Mouse (Mus musculus) embryonic facial prominence, embryonic 14.5 days (tissue): ENCODE data around the gene Ajm1. TPM values are rescaled to one million over a fixed set of nuclear protein-coding genes. Genes with fewer than 3 reads are reported as not detected.
"Not testable (repeated sequence)": the region's sequence is repeated elsewhere in the genome, so short reads cannot be mapped to it uniquely, and the experiment has no call there.

Source experiments
- ATAC-seq: fragments of 200-750 bp; cut with Nextera tagmentation; 2 replicates; pipeline ENCODE4 v1.8.0; 2017; ENCODE audit warnings: low read depth, moderate number of reproducible peaks, moderate TSS enrichment
- DNase-seq: peaks from one replicate; pipeline ENCODE4 v3.0.0-alpha.2; 2015; ENCODE audit warnings: low spot score
- H3K27ac ChIP-seq: fragments of 300-500 bp; sonication (generic); replicated peaks from 2 replicates; pipeline ENCODE4 v1.5.1; 2014; ENCODE audit warnings: low read depth, mild to moderate bottlenecking, low read length, moderate library complexity
- H3K27me3 ChIP-seq: fragments of 300-500 bp; sonication (generic); replicated peaks from 2 replicates; pipeline ENCODE4 v1.6.1; 2014; ENCODE audit warnings: low read length; ENCODE audit not compliant: control insufficient read depth, insufficient read depth
- H3K36me3 ChIP-seq: fragments of 300-500 bp; sonication (generic); 2 replicates; pipeline ENCODE4 v1.6.1; 2014; ENCODE audit warnings: low read length, mixed read lengths; ENCODE audit not compliant: control insufficient read depth, insufficient read depth
- H3K4me1 ChIP-seq: fragments of 300-500 bp; sonication (generic); 2 replicates; pipeline ENCODE4 v1.6.1; 2014; ENCODE audit warnings: antibody characterized with exemption, low read length; ENCODE audit not compliant: control insufficient read depth, insufficient read depth
- H3K4me2 ChIP-seq: fragments of 300-500 bp; sonication (generic); 2 replicates; pipeline ENCODE4 v1.6.1; 2014; ENCODE audit warnings: low read depth, mild to moderate bottlenecking, low read length, moderate library complexity, mixed read lengths
- H3K4me3 ChIP-seq: fragments of 300-500 bp; sonication (generic); 2 replicates; pipeline ENCODE4 v1.5.1; 2014; ENCODE audit warnings: low read depth, mild to moderate bottlenecking, low read length
- H3K9ac ChIP-seq: fragments of 300-500 bp; sonication (generic); 2 replicates; pipeline ENCODE4 v1.6.1; 2014; ENCODE audit warnings: low read depth, mild to moderate bottlenecking, low read length, moderate library complexity, mixed read lengths
- H3K9me3 ChIP-seq: fragments of 300-500 bp; sonication (generic); 2 replicates; pipeline ENCODE4 v1.6.1; 2016; ENCODE audit warnings: low read length; ENCODE audit not compliant: control insufficient read depth
- WGBS: fragments of 180-500 bp; shearing (Covaris S2); extraction: QIAGEN DNeasy Blood & Tissue Kit; methylation state at CpG from one replicate; pipeline ENCODE4 v1.1.7; 2014; 5-methylcytosine and 5-hydroxymethylcytosine counted together
- polyA plus RNA-seq: library from polyadenylated mRNA; unstranded; fragments of >200 nt; fragmentation: Nextera tagmentation; extraction: Ambion mirVana; gene quantifications from 2 replicates; pipeline ENCODE4 v1.2.1, GENCODE M21; 2014

Gene Ajm1
- polyA plus RNA-seq, 1 experiment from 2014 or later: 0.40 TPM

DNA sequence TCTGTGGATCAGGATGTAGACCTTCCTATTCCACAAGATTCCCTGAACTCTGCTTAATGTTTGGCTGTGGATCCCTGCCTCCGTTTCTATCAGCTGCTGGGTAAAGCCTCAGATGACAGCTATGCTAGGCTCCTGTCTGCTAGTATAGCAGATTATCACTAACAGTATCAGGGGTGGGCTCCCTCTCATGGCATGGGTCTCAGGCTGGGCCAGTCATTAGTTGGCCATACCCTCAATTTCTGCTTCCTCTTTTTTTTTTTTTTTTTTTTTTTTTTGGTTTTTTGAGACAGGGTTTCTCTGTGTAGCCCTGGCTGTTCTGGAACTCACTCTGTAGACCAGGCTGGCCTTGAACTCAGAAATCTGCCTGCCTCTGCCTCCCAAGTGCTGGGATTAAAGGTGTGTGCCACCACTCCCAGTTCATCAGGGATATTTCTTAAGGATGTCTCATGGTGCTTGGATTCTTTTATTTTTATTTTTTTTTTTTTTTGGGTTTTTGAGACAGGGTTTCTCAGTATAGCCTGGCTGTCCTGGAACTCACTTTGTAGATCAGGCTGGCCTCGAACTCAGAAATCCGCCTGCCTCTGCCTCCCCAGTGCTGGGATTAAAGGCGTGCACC is 28.3 kb downstream of the Ajm1 start:
- DNase-seq, H3K4me1 ChIP-seq, H3K27ac ChIP-seq, H3K4me2 ChIP-seq, ATAC-seq, H3K9ac ChIP-seq, H3K27me3 ChIP-seq, H3K4me3 ChIP-seq, H3K9me3 ChIP-seq, H3K36me3 ChIP-seq: not testable (repeated sequence)
- 87% methylated on average over 4 of the region's 4 CpGs for WGBS

GRCm38 (mm10) chr2:25551186-25551585 is 30.4 kb downstream of the Ajm1 start:
- Histone ChIP-seq H3K4me1 (no peaks in the 10 kb centered on the region), H3K4me2 (no peak overlapping the region), H3K4me3 (no peak overlapping the region), H3K9me3 (no peaks in the 10 kb centered on the region), H3K9ac (no peak overlapping the region), H3K27ac (no peak overlapping the region), H3K36me3 (no peaks in the 10 kb centered on the region), H3K27me3 (no peaks in the 10 kb centered on the region)
- DNase-seq (peak; percentile 22), ATAC-seq (no peak)
- WGBS: 22% methylated on average over 5 of the region's 5 CpGs

DNA sequence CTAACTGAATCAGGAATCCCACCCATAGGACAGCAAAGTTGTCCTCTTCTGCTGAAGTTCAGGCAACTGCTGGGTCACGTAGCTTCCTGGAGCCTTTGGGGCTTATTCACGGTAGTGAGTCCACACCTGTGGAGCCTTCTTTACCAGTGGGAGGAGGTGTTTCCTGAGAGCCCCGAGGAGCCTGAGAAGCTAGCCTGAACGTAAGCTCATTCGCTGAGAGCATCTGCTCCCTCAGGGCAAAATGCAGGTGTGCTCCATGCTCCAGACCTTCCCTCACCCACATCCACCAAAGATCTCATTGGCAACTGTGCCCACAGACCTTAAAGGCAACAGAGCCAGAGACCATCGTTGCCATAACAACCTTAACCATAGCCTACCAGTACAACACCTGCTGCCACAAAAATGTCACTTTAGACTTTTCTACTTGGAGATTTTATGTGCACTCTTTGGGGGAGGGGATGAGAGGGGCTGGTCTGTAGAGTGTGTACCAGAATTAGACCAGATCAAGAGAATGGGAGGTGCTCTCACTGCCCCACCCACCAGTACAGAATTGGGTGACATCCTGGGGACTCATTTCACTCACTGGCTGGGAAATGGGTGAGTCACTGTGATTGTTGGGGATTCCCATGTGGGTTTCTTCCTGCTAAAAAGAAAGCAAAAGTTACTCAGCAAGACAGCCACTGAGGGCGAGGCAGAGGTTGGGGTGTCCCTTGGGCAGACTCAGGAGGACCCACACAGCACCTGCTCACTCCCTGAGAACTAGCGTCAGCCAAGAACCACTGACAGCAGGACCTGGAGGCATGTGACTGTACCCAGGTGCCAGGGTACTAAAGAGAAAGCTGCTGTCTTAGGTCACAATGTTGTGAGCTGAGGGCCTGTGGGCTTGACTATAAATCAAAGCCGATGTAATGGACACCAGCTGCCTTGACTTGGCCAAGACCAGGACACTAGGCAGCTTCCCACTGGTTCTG is 32.3 kb downstream of the Ajm1 start:
- Histone ChIP-seq H3K27ac (no peak overlapping the region), H3K4me1 (peaks cover 4% of the 10 kb centered on the region; the same call in 1 of the 2 replicates), H3K36me3 (no peaks in the 10 kb centered on the region), H3K4me2 (no peak overlapping the region), H3K9ac (no peak overlapping the region), H3K4me3 (no peak overlapping the region), H3K9me3 (no peaks in the 10 kb centered on the region), H3K27me3 (no peaks in the 10 kb centered on the region)
- DNase-seq (no peak), ATAC-seq (no peak)
- 68% methylated on average over 9 of the region's 9 CpGs for WGBS

GRCm38 (mm10) chr2:25546811-25547491 is 34.6 kb downstream of the Ajm1 start, which contains the start of gene Traf2:
Gene Traf2 (minus strand): TSS chr2:25546940.
- peaks cover 4% of the 10 kb centered on the region; the same call in 1 of the 2 replicates for H3K4me1 ChIP-seq
- DNase-seq (peak; percentile 100), ATAC-seq (peak; percentile 100)
- H3K4me3 ChIP-seq: peak within 1 kb of the TSS; percentile 58
- no peaks in the 10 kb centered on the region for H3K27me3 ChIP-seq
- no peaks in the 10 kb centered on the region for H3K9me3 ChIP-seq
- H3K36me3 ChIP-seq: no peaks in the 10 kb centered on the region
- 5% methylated on average over 27 of the region's 48 CpGs for WGBS
- H3K27ac ChIP-seq: peak within 1 kb of the TSS; percentile 75
- peak within 1 kb of the TSS; percentile 81 for H3K4me2 ChIP-seq
- H3K9ac ChIP-seq: peak within 1 kb of the TSS; percentile 74

- H3K4me2 ChIP-seq: peak overlapping the region; percentile 81
- WGBS: 14% methylated on average over 24 of the region's 43 CpGs
- no peaks in the 10 kb centered on the region for H3K36me3 ChIP-seq
- H3K4me3 ChIP-seq: peak overlapping the region; percentile 58
- H3K27me3 ChIP-seq: no peaks in the 10 kb centered on the region
- peak overlapping the region; percentile 75 for H3K27ac ChIP-seq
- ATAC-seq (peak; percentile 69), DNase-seq (no peak)
- no peaks in the 10 kb centered on the region for H3K9me3 ChIP-seq
- H3K4me1 ChIP-seq: peaks cover 4% of the 10 kb centered on the region; the same call in 1 of the 2 replicates
- H3K9ac ChIP-seq: peak overlapping the region; percentile 74
Observed at GRCm38 (mm10) chr2:25545996-25546810, 35.4 kb downstream of the Ajm1 start.

DNA sequence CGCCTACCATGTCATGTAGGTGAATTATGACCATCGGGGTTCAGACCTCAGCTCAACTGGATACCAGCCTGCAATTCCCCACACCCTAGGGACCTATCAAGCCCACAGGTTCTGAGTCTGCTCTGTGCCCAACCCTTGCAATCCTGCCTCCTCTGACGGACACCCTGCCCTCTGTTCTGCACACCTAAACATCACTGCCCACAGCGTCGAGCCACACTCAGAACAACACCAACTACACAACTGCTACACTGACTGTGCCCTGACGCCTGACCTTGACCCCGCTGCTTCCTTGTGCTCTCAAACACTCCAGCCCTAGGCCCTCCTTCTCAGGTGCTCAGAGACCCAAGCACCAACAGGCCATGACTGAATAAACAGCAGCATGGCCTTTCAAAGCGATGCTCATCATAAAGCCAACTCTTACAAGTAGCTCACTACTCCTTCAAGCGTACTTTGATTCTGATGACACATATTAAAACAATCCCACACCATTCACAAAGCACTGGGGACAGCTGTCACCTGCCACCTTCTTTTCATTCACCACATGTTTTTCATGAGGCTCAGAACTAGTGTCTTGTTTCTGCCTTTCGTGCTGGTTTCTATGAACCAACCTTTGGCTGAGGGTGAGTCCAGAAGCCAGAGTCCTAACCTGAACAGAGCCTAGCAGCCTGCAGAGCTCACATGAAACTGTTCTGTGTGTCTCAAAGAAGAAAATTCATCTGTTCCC is 39.8 kb downstream of the Ajm1 start:
- Histone ChIP-seq H3K27ac (no peak overlapping the region), H3K4me1 (peaks cover 4% of the 10 kb centered on the region; the same call in 1 of the 2 replicates), H3K27me3 (no peaks in the 10 kb centered on the region), H3K9me3 (no peaks in the 10 kb centered on the region), H3K4me2 (no peak overlapping the region), H3K36me3 (peaks cover 25% of the 10 kb centered on the region), H3K4me3 (no peak overlapping the region), H3K9ac (no peak overlapping the region)
- WGBS: 82% methylated on average over 9 of the region's 10 CpGs
- DNase-seq (no peak), ATAC-seq (no peak)

GRCm38 (mm10) chr2:25540541-25540948 is 41.0 kb downstream of the Ajm1 start:
- Histone ChIP-seq H3K9me3 (no peaks in the 10 kb centered on the region), H3K27ac (no peak overlapping the region), H3K36me3 (peaks cover 38% of the 10 kb centered on the region), H3K4me1 (no peaks in the 10 kb centered on the region), H3K4me3 (no peak overlapping the region), H3K4me2 (no peak overlapping the region), H3K9ac (no peak overlapping the region), H3K27me3 (no peaks in the 10 kb centered on the region)
- 94% methylated on average over 4 of the region's 4 CpGs for WGBS
- no peak for ATAC-seq
- no peak for DNase-seq
